Mouse (Mus musculus): ENCODE measurements around the gene Nhsl1. TPM values are rescaled to one million over a fixed set of nuclear protein-coding genes. Genes with fewer than 3 reads are reported as not detected.

The Nhsl1 gene
- polyA plus RNA-seq, 1 experiment from 2014 or later = 16.3 TPM

DNA sequence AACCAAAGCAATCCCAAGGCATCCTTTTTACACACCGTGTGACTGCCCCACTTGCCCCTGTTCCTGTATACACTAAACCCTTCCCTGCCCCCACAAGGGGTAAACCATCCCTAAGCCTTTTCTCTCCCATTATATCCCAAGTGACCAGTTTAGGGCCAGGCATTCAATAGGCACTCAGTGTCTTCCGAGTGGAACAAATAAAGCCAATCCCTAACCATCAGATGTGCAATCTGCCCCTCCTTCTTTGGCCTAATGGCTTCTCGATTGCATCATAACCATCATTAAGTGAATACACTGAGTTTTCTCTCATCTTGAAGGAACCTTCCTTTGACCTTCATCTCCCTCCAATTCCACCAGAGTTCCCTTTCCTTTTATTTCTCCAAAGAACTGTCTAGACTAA is 183.2 kb downstream of the Nhsl1 start:
- H3K4me1 ChIP-seq = peaks cover 24% of the 10 kb centered on the region
- H3K4me3 ChIP-seq = no peak overlapping the region
- H3K27ac ChIP-seq = no peak overlapping the region
- WGBS = 51% methylated on average over 3 of the region's 3 CpGs
- H3K27me3 ChIP-seq = no peaks in the 10 kb centered on the region
- no peak overlapping the region for H3K9ac ChIP-seq
- ATAC-seq = no peak
- H3K9me3 ChIP-seq (replicated peaks) = no peaks in the 10 kb centered on the region
- H3K4me2 ChIP-seq = no peak overlapping the region
- H3K36me3 ChIP-seq (ENCODE audit: poor library complexity, severe bottlenecking) = peaks cover 20% of the 10 kb centered on the region

DNA sequence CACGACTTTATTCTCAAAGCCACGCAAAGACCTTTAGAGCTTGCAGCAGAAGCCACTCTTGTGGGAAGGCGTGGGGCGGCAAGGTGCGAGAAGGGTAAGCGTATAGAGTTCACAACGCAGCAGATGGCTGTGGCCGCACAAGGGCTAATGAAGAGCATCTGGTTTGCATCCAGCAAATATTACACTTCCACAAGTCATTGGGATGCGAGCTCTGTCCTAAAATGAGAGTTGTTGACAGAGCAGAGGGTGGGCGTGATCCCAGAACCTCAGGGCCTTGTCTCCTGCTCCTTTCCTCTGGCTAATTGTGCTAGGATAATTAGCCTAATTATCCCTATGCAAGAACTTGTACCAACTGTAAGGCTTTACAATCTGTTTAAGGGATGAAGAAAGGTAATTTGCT is 186.9 kb downstream of the Nhsl1 start:
- H3K27ac ChIP-seq = peak overlapping the region; percentile 68
- H3K4me3 ChIP-seq = no peak overlapping the region
- peak; percentile 87 for ATAC-seq
- no peaks in the 10 kb centered on the region for H3K9me3 ChIP-seq (replicated peaks)
- WGBS = 33% methylated on average over 10 of the region's 10 CpGs
- H3K27me3 ChIP-seq = no peaks in the 10 kb centered on the region
- peaks cover 42% of the 10 kb centered on the region for H3K4me1 ChIP-seq
- H3K9ac ChIP-seq = no peak overlapping the region
- H3K36me3 ChIP-seq (ENCODE audit: poor library complexity, severe bottlenecking) = peaks cover 5% of the 10 kb centered on the region
- no peak overlapping the region for H3K4me2 ChIP-seq

DNA sequence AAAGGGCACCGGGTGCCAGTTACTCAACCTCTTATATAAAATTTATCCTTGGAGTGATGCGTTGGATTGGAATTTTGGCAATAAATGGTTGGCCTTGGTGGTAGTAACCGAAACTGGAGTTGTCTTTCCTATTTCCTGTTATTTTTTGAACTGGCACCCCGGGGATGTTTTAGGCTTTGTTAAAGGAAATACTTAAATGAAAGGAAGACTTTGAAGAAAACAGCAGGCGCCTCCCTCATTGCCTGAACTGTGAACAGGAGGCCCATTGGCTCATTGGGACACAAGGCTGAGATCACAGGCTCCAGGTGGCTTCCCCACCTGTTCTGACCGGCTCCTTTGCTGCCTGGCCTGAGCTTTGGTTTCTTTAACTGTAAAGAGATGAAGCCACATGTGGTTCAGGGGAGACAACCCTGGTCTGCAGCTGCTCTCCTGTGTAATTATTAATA is 187.7 kb downstream of the Nhsl1 start:
- H3K27ac ChIP-seq = peak overlapping the region; percentile 44

DNA sequence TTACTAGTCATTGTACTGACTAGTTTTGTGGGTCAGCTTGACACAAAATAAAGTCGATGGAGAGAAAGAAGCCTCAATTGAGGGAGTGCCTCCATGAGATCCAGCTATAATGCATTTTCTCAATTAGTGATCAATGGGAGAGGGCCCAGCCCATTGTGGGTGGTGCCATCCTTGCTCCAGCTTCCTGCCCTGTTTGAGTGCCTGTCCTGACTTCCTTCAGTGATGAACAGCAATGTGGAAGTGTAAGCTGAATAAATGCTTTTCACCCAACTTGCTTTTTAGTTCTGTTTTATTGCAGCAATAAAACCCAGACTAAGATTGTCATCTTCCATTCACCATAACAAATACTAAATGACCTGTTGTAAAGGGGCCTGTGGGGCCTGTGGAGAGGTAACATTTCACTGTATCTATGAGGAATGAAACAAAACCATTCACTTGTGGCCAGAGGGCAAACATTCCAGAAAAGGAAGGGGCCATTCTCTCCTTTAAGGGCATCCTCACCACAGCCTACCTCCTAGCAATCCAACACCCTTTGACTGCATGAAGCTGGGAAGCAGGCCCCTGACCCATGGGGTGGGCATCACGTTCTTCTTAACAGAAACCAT is 189.2 kb downstream of the Nhsl1 start:
- WGBS = 64% methylated on average over 2 of the region's 2 CpGs
- ATAC-seq = no peak
- H3K27ac ChIP-seq = no peak overlapping the region

More for the DNA sequence above, 187.7 kb downstream of the Nhsl1 start:
- H3K36me3 ChIP-seq (ENCODE audit: poor library complexity, severe bottlenecking) = peaks cover 5% of the 10 kb centered on the region; the same call in 1 of the 2 replicates
- WGBS = 45% methylated on average over 6 of the region's 6 CpGs
- H3K4me3 ChIP-seq = no peak overlapping the region
- peaks cover 42% of the 10 kb centered on the region for H3K4me1 ChIP-seq
- no peaks in the 10 kb centered on the region for H3K27me3 ChIP-seq
- H3K4me2 ChIP-seq = 0 out of 2 replicates have a peak overlapping the region, but pooled peaks have one; percentile 17
- no peak overlapping the region for H3K9ac ChIP-seq
- no peaks in the 10 kb centered on the region for H3K9me3 ChIP-seq (replicated peaks)
- peak; percentile 50; the same call in 1 of the 2 replicates for ATAC-seq

DNA sequence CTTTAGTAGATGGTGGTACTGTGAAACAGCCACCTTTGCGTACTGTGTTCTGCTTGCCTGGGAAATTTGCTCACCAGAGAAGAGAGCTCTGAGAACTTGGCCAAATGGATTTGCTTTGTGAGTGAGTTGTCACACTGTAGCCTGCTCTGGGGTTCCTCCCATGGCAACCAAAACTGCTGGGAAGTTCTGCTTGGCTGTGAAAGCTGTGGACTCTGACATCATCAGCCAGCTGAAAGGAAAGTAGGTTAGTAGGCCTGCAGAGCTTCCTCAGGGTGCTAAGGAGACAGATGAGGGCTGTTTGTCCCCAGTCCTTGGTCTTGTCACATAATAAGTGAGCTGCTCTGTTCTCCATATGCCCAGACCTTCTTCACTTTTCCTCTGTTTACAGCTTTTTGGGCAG is 189.8 kb downstream of the Nhsl1 start:
- Histone ChIP-seq H3K4me2 (no peak overlapping the region), H3K4me1 (peaks cover 39% of the 10 kb centered on the region), H3K27ac (no peak overlapping the region), H3K36me3 (ENCODE audit: poor library complexity, severe bottlenecking) (peaks cover 18% of the 10 kb centered on the region; the same call in 1 of the 2 replicates), H3K27me3 (no peaks in the 10 kb centered on the region), H3K9me3 (replicated peaks) (no peaks in the 10 kb centered on the region), H3K9ac (no peak overlapping the region), H3K4me3 (no peak overlapping the region)
- ATAC-seq = no peak; the same call in 1 of the 2 replicates
- 71% methylated on average over 1 of the region's 1 CpGs for WGBS

More for the DNA sequence above, 189.2 kb downstream of the Nhsl1 start:
- H3K9ac ChIP-seq = no peak overlapping the region
- H3K4me1 ChIP-seq = peaks cover 39% of the 10 kb centered on the region
- H3K27me3 ChIP-seq = no peaks in the 10 kb centered on the region
- no peak overlapping the region for H3K4me2 ChIP-seq
- peaks cover 16% of the 10 kb centered on the region; the same call in 1 of the 2 replicates for H3K36me3 ChIP-seq (ENCODE audit: poor library complexity, severe bottlenecking)
- no peaks in the 10 kb centered on the region for H3K9me3 ChIP-seq (replicated peaks)
- no peak overlapping the region for H3K4me3 ChIP-seq

DNA sequence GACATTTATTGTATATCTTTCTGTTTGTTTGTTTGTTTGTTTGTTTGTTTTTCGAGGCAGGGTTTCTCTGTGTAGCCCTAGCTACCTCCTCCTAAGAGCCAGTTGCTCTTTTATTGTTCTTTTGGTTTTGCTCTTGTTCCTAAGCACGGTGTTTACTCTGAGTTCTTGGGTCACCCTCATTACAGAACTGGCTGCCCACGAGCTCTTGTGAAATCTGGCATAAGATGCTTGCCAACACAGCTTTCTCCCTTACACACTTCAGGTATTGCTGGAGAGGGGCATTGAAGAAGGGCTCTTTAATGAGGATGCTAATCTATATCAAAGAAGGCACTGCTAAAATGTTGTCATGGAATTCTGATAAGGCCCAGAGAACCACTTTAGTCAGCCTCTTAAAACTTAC is 191.9 kb downstream of the Nhsl1 start:
- Histone ChIP-seq H3K9ac (no peak overlapping the region), H3K4me2 (no peak overlapping the region), H3K27ac (no peak overlapping the region), H3K27me3 (no peaks in the 10 kb centered on the region), H3K36me3 (ENCODE audit: poor library complexity, severe bottlenecking) (peaks cover 18% of the 10 kb centered on the region; the same call in 1 of the 2 replicates), H3K4me1 (peaks cover 32% of the 10 kb centered on the region), H3K4me3 (no peak overlapping the region), H3K9me3 (replicated peaks) (no peaks in the 10 kb centered on the region)
- no peak for ATAC-seq
- 70% methylated on average over 3 of the region's 3 CpGs for WGBS

DNA sequence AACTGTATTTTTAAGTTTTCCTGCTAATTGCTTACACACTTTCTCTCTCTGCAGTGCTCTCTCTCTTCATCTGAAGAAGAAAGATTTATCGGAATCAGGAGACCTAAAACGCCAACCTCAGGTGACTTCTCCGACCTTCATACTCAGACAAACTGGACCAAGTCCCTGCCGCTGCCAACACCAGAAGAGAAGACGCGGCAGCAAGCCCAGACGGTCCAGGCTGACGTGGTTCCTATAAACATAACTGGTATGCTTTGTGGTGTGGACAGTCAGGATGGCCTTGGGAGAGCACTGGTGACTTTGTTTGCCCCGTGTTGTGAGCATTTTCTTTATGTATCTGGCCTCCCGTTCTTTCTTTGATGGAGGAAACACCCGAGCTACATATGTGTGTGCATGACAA is 192.7 kb downstream of the Nhsl1 start:
- Histone ChIP-seq H3K4me3 (no peak overlapping the region), H3K9ac (no peak overlapping the region), H3K36me3 (ENCODE audit: poor library complexity, severe bottlenecking) (peaks cover 18% of the 10 kb centered on the region; the same call in 1 of the 2 replicates), H3K27me3 (no peaks in the 10 kb centered on the region), H3K9me3 (replicated peaks) (no peaks in the 10 kb centered on the region), H3K4me2 (no peak overlapping the region), H3K4me1 (peaks cover 24% of the 10 kb centered on the region), H3K27ac (no peak overlapping the region)
- 89% methylated on average over 11 of the region's 11 CpGs for WGBS
- no peak for ATAC-seq

DNA sequence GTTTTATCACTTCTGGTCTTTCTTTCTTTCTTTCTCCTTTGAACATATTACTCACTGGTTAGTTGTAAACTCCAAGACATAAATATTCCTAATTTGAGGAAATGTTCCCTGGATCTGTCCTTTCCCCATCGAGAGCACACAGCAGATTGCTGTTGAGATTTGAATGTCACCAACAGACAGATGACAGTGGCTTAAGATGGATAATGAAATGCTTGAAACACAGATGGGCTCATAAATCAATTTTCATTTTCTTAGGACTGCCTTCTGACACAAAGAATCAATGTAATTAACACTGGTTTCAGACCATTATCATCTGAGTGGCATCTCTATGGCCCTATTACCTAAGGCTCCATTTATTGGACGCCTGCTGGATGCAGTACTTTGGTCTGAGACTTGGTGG is 203.8 kb downstream of the Nhsl1 start:
- Histone ChIP-seq H3K9me3 (replicated peaks) (no peaks in the 10 kb centered on the region), H3K4me2 (no peak overlapping the region), H3K4me3 (no peak overlapping the region), H3K4me1 (peaks cover 28% of the 10 kb centered on the region), H3K36me3 (ENCODE audit: poor library complexity, severe bottlenecking) (peaks cover 27% of the 10 kb centered on the region), H3K9ac (no peak overlapping the region), H3K27me3 (no peaks in the 10 kb centered on the region), H3K27ac (peak overlapping the region; percentile 48; the same call in 1 of the 2 replicates)
- no peak for ATAC-seq
- WGBS = 62% methylated on average over 2 of the region's 2 CpGs

DNA sequence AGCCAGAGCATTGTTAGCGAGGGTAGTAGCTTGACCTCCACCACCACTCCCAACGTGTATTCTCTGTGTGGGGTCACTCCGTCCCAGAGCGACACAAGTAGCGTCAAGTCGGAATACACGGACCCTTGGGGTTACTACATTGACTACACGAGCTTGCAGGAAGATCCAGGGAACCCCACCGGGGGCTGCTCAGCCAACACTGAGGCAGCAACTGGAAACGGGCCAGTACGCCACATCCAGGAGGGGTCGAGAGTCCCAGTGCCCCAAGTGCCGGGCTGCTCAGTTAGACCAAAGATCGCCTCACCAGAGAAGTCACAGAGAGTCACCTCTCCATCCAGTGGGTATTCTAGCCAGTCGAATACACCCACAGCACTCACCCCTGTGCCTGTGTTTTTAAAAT is 206.5 kb downstream of the Nhsl1 start:
- no peak overlapping the region for H3K9ac ChIP-seq
- H3K27me3 ChIP-seq = no peaks in the 10 kb centered on the region
- peaks cover 38% of the 10 kb centered on the region for H3K4me1 ChIP-seq
- 82% methylated on average over 15 of the region's 15 CpGs for WGBS
- H3K4me2 ChIP-seq = no peak overlapping the region
- no peak overlapping the region for H3K4me3 ChIP-seq
- ATAC-seq = no peak
- no peaks in the 10 kb centered on the region for H3K9me3 ChIP-seq (replicated peaks)
- peaks cover 27% of the 10 kb centered on the region for H3K36me3 ChIP-seq (ENCODE audit: poor library complexity, severe bottlenecking)
- 0 out of 2 replicates have a peak overlapping the region, but pooled peaks have one; percentile 72 for H3K27ac ChIP-seq

DNA sequence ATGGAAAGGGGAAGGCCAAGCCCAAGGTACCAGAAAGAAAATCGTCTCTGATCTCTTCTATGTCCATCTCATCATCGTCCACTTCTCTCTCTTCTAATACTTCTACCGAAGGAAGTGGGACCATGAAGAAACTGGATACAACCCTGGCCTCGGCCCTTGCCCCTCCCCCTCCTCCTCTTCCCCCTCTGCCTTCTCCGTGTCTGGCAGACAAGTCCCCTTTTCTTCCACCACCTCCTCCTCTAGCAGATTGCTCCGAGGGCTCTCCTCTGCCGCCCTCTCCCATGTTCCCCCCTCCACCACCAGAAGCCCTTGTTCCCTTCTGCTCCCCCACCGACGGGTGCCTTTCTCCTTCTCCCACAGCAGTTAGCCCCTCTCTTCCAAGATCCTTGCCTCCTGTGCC is 206.9 kb downstream of the Nhsl1 start:
- Histone ChIP-seq H3K4me1 (peaks cover 38% of the 10 kb centered on the region), H3K27me3 (no peaks in the 10 kb centered on the region), H3K27ac (peak overlapping the region; percentile 72), H3K4me2 (no peak overlapping the region), H3K36me3 (ENCODE audit: poor library complexity, severe bottlenecking) (peaks cover 27% of the 10 kb centered on the region), H3K4me3 (no peak overlapping the region), H3K9ac (0 out of 2 replicates have a peak overlapping the region, but pooled peaks have one; percentile 26), H3K9me3 (replicated peaks) (no peaks in the 10 kb centered on the region)
- ATAC-seq = no peak; the same call in 1 of the 2 replicates
- WGBS = 57% methylated on average over 9 of the region's 9 CpGs

DNA sequence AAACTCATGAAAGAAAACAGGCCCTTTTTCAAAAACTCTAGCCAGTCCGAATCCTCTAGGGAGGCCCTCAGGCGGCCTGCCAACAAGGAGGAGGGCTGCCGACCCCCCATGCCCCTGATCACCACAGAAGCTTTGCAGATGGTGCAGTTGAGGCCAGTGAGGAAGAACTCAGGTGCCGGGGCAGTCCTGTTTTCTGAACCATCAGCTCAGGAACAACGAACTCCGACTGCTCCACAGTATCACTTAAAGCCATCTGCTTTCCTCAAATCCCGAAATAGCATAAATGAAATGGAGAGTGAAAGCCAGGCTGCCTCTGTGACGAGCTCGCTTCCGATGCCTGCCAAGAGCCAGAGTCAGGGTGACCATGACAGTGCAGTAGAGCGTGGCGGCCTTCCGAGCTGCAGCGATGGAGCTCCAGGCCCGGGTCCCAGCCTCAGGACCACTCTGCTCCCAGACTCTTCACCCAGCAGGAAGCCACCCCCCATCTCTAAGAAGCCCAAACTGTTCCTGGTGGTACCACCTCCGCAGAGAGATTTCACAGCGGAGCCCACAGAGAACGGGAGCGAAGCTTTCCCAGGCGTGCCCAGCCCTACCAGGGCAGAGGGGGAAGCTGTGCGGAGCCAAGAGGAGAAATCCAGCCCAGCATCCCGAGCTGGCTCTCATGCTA is 207.5 kb downstream of the Nhsl1 start:
- 0 out of 2 replicates have a peak overlapping the region, but pooled peaks have one; percentile 26 for H3K9ac ChIP-seq
- WGBS = 82% methylated on average over 22 of the region's 22 CpGs
- ATAC-seq = peak; percentile 54

More for the DNA sequence above, 207.5 kb downstream of the Nhsl1 start:
- Histone ChIP-seq H3K4me3 (no peak overlapping the region), H3K9me3 (replicated peaks) (no peaks in the 10 kb centered on the region), H3K4me2 (no peak overlapping the region), H3K4me1 (peaks cover 41% of the 10 kb centered on the region), H3K27me3 (no peaks in the 10 kb centered on the region), H3K27ac (peak overlapping the region; percentile 72), H3K36me3 (ENCODE audit: poor library complexity, severe bottlenecking) (peaks cover 30% of the 10 kb centered on the region)
